Mouse (Mus musculus): ENCODE data around the gene Rbfox1. TPM values are rescaled to one million over a fixed set of nuclear protein-coding genes. Genes with fewer than 3 reads are reported as not detected.

Rbfox1 gene
- polyA plus RNA-seq, 1 experiment from 2014 or later: 2.2 TPM

DNA sequence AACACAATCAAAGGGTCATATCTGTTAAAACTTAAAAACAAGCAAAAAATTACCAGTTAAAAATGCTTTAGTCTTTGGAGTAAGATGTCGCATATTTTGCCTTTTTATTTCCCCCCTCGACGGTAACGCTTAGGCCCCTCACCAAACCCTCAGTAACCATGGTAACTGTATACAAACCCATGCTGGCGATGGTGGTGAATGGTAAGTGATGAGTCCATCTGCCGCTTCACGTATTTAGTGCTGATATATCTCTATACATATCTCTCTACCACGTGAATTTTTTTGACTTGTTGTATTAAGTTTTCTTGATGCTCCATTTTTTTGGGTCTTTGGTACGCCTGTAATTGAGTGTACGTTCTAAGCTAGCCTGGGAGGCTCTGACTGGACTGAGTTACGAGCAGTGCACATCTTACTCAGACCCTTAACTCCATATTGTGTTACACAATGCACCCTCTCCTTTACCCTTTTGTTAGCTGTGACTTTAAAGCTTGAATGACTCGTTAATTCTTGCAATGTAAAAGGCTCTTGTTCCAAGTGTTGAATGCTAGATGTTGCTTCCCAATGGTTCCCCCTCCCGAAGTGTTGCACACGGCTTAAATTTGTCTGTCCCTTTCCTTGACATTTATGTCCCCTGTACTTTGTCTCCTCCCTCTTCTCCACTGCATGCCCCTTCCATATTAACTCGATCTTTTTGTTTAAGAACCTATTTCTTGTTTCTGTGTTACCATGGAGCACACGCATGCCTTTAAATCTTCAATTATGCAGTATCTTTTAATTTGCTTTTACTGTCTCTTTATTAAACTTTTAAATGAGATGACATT lies 1408.0 kb downstream of the Rbfox1 start:
- H3K27ac ChIP-seq: no peak overlapping the region
- H3K4me2 ChIP-seq: no peak overlapping the region
- no peak overlapping the region for H3K9ac ChIP-seq
- no peaks in the 10 kb centered on the region for H3K4me1 ChIP-seq
- no peak for ATAC-seq (ENCODE audit: borderline replicate concordance, extremely low read depth, low FRiP score, low TSS enrichment)
- 83% methylated on average over 16 of the region's 16 CpGs for WGBS
- no peak overlapping the region for H3K4me3 ChIP-seq
- H3K9me3 ChIP-seq: no peaks in the 10 kb centered on the region
- H3K36me3 ChIP-seq: no peaks in the 10 kb centered on the region
- no peaks in the 10 kb centered on the region for H3K27me3 ChIP-seq

- Histone ChIP-seq H3K4me3 (no peak overlapping the region), H3K4me2 (no peak overlapping the region), H3K9ac (no peak overlapping the region), H3K4me1 (no peaks in the 10 kb centered on the region), H3K27me3 (no peaks in the 10 kb centered on the region), H3K36me3 (no peaks in the 10 kb centered on the region), H3K9me3 (no peaks in the 10 kb centered on the region), H3K27ac (no peak overlapping the region)
- no peak for ATAC-seq (ENCODE audit: borderline replicate concordance, extremely low read depth, low FRiP score, low TSS enrichment)
- 71% methylated on average over 3 of the region's 3 CpGs for WGBS
Observed at GRCm38 (mm10) chr16:7302416-7302815, 1417.3 kb downstream of the Rbfox1 start.

- Histone ChIP-seq H3K27me3 (no peaks in the 10 kb centered on the region), H3K4me3 (no peak overlapping the region), H3K36me3 (no peaks in the 10 kb centered on the region), H3K27ac (no peak overlapping the region), H3K9me3 (no peaks in the 10 kb centered on the region), H3K4me1 (no peaks in the 10 kb centered on the region), H3K9ac (no peak overlapping the region), H3K4me2 (no peak overlapping the region)
- ATAC-seq (ENCODE audit: borderline replicate concordance, extremely low read depth, low FRiP score, low TSS enrichment): no peak
- 74% methylated on average over 3 of the region's 3 CpGs for WGBS
Observed at GRCm38 (mm10) chr16:7329196-7329595, 1444.0 kb downstream of the Rbfox1 start.

DNA sequence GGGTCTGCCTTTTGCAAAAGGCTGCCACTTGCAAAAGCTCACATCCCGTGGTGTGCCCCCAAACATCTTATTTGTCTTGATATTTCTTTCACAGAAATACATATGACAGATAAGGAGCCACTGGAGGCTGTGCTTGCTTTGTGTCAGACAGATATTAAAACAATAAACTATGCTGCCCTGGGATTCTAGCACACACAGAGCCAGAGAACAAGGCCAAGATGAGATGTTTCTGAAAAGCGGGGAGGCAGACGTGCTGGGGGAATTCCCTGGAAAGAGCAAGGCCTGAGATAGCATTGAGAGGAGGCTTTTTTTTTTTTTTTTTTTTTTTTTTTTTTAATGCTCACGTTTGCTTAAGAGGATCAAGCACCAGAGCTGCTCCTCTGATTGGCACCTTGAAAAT lies 1456.0 kb downstream of the Rbfox1 start:
- Histone ChIP-seq H3K27me3 (no peaks in the 10 kb centered on the region), H3K4me2 (no peak overlapping the region), H3K9ac (no peak overlapping the region), H3K9me3 (no peaks in the 10 kb centered on the region), H3K27ac (no peak overlapping the region), H3K4me1 (no peaks in the 10 kb centered on the region), H3K36me3 (no peaks in the 10 kb centered on the region), H3K4me3 (no peak overlapping the region)
- 7% methylated on average over 4 of the region's 4 CpGs for WGBS
- ATAC-seq (ENCODE audit: borderline replicate concordance, extremely low read depth, low FRiP score, low TSS enrichment): no peak

DNA sequence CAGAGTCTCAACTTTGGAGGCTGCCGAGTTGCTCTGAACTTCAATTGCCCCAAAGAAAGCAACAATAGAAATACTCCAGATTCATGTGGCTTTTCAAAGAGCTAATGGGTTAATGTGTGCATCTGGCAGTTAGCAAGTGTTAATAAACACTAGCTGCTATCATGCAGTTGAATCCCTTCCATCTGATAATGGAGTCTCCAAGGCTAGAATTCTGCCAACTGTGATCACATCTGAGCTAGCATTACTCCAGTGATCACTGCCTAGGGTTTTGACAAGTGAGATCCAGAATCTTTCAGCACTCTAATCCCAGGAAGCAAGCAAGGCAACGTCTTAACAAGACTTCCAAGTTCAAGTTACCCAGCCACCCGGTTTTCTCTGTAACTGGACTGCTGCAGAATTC lies 1460.1 kb downstream of the Rbfox1 start:
- H3K9ac ChIP-seq: no peak overlapping the region
- H3K27me3 ChIP-seq: no peaks in the 10 kb centered on the region
- H3K27ac ChIP-seq: no peak overlapping the region
- WGBS: 39% methylated on average over 3 of the region's 3 CpGs
- ATAC-seq (ENCODE audit: borderline replicate concordance, extremely low read depth, low FRiP score, low TSS enrichment): no peak
- H3K36me3 ChIP-seq: no peaks in the 10 kb centered on the region
- H3K4me3 ChIP-seq: no peak overlapping the region
- no peaks in the 10 kb centered on the region for H3K9me3 ChIP-seq
- no peak overlapping the region for H3K4me2 ChIP-seq
- no peaks in the 10 kb centered on the region for H3K4me1 ChIP-seq

DNA sequence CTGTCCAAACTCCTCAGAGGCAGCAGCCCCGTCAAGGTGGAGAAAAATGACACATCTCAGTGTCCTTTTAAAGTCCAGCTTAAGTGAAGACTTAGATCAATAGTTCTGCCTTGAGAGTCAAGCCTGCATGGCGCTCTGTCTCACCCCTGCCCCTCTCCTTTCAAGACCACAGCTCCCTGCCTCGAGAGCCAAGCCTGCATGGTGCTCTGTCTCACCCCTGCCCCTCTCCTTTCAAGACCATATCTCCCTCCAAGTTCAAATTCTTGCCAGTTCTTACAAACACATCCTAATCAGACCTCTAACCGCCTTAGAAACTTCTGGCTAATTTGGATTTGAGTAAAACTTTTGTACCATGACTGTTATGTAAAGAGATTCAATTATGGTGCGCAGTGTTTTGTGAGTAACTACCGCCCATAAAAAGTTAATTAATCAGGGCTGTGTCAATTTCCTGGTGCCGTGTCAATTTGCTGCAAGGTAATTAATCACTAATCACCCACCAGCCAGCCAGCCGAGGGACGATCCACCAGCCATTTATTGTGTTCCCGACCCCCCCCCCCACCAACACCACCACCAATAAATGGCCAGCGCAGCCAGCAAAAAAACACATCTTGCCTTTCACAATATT lies 1461.0 kb downstream of the Rbfox1 start:
- no peak overlapping the region for H3K9ac ChIP-seq
- no peak overlapping the region for H3K27ac ChIP-seq
- no peak for ATAC-seq (ENCODE audit: borderline replicate concordance, extremely low read depth, low FRiP score, low TSS enrichment)
- no peaks in the 10 kb centered on the region for H3K36me3 ChIP-seq
- H3K4me2 ChIP-seq: no peak overlapping the region
- no peaks in the 10 kb centered on the region for H3K27me3 ChIP-seq
- 52% methylated on average over 11 of the region's 11 CpGs for WGBS
- no peaks in the 10 kb centered on the region for H3K9me3 ChIP-seq
- no peak overlapping the region for H3K4me3 ChIP-seq
- no peaks in the 10 kb centered on the region for H3K4me1 ChIP-seq

- WGBS: 62% methylated on average over 7 of the region's 7 CpGs
- Histone ChIP-seq H3K4me3 (no peak overlapping the region), H3K9ac (no peak overlapping the region)
Observed at GRCm38 (mm10) chr16:7347522-7348165, 1462.5 kb downstream of the Rbfox1 start.

GRCm38 (mm10) chr16:7352808-7353207 lies 1467.7 kb downstream of the Rbfox1 start:
- H3K9ac ChIP-seq: no peak overlapping the region
- 41% methylated on average over 16 of the region's 16 CpGs for WGBS
- H3K4me2 ChIP-seq: peak overlapping the region; percentile 16
- H3K27me3 ChIP-seq: no peaks in the 10 kb centered on the region
- ATAC-seq (ENCODE audit: borderline replicate concordance, extremely low read depth, low FRiP score, low TSS enrichment): no peak
- no peak overlapping the region for H3K4me3 ChIP-seq
- H3K36me3 ChIP-seq: no peaks in the 10 kb centered on the region
- H3K27ac ChIP-seq: no peak overlapping the region
- H3K4me1 ChIP-seq: peaks cover 5% of the 10 kb centered on the region; the same call in 1 of the 2 replicates
- H3K9me3 ChIP-seq: no peaks in the 10 kb centered on the region

More at GRCm38 (mm10) chr16:7347522-7348165, 1462.5 kb downstream of the Rbfox1 start:
- Histone ChIP-seq H3K27ac (no peak overlapping the region), H3K27me3 (no peaks in the 10 kb centered on the region), H3K4me1 (0 out of 2 replicates have a peak, but pooled peaks cover under 1% of the 10 kb centered on the region), H3K36me3 (no peaks in the 10 kb centered on the region), H3K4me2 (no peak overlapping the region), H3K9me3 (no peaks in the 10 kb centered on the region)
- no peak for ATAC-seq (ENCODE audit: borderline replicate concordance, extremely low read depth, low FRiP score, low TSS enrichment)

DNA sequence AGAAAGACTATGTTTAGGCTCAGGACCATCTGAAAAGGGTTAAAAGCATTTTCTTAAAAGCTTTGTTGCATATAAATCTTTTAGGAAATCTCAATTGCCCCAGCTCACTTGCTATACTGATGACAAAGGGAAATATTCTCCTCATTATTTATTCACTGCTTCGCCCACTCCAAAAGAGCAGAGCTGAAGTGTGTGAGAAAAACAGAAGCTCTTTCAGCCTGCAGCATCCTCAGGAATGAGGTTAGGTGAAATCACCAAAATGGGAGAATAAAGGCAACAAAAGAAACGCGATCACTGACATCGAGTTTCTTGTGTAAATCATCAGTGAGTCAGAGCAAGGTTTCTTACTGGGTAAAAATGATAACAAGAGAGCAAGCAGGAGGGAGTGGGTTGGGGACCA lies 1469.0 kb downstream of the Rbfox1 start:
- 44% methylated on average over 4 of the region's 4 CpGs for WGBS
- Histone ChIP-seq H3K36me3 (no peaks in the 10 kb centered on the region), H3K9ac (no peak overlapping the region), H3K27me3 (no peaks in the 10 kb centered on the region), H3K4me2 (no peak overlapping the region), H3K9me3 (no peaks in the 10 kb centered on the region), H3K4me3 (no peak overlapping the region), H3K4me1 (peaks cover 5% of the 10 kb centered on the region; the same call in 1 of the 2 replicates), H3K27ac (no peak overlapping the region)
- ATAC-seq (ENCODE audit: borderline replicate concordance, extremely low read depth, low FRiP score, low TSS enrichment): no peak

DNA sequence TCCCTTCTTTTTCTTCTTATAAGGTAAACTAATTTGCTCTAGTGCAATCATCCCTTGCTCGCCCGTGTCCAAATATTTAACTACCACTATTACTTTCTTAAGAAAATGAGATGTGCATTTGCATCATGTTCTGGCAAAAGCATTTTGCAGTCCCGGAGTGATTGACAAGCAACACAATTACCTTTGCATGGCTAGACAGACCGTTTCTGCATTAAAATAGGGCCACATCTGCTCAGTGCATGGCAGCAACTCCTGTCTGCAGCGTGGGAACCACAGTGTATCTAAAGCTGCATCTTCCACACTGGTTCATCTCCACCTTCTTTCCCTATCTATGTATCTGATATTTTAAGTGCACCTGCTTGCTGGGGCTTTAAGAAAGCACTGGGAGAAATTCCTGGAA lies 1473.9 kb downstream of the Rbfox1 start:
- no peak overlapping the region for H3K9ac ChIP-seq
- H3K4me2 ChIP-seq: no peak overlapping the region
- no peaks in the 10 kb centered on the region for H3K4me1 ChIP-seq
- H3K36me3 ChIP-seq: no peaks in the 10 kb centered on the region
- no peak overlapping the region for H3K27ac ChIP-seq
- no peaks in the 10 kb centered on the region for H3K9me3 ChIP-seq
- H3K27me3 ChIP-seq: no peaks in the 10 kb centered on the region
- WGBS: 77% methylated on average over 5 of the region's 5 CpGs
- no peak overlapping the region for H3K4me3 ChIP-seq
- no peak for ATAC-seq (ENCODE audit: borderline replicate concordance, extremely low read depth, low FRiP score, low TSS enrichment)

DNA sequence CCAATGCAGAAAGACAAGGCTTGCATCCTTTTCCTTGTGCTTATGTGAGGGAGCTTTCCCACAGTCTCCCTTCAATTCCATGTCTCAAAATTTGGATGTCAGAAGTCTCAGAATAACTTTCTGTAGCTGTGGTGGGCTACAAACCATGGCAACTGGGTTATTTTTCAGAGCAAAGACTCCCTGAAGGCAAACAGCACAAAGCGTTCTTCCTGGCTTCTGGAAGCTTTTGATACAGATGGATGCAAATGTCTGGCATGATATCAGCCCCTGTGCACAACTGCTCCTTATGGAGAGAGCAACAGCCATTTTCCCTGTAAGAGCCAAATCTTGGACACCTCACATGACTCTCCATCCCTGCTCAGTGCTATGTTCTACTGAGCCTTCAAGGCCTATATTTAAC lies 1475.6 kb downstream of the Rbfox1 start:
- H3K27me3 ChIP-seq: no peaks in the 10 kb centered on the region
- WGBS: 79% methylated on average over 1 of the region's 1 CpGs
- no peak overlapping the region for H3K9ac ChIP-seq
- no peak overlapping the region for H3K27ac ChIP-seq
- no peak overlapping the region for H3K4me3 ChIP-seq
- H3K9me3 ChIP-seq: no peaks in the 10 kb centered on the region
- no peak overlapping the region for H3K4me2 ChIP-seq
- H3K36me3 ChIP-seq: no peaks in the 10 kb centered on the region
- no peaks in the 10 kb centered on the region for H3K4me1 ChIP-seq
- ATAC-seq (ENCODE audit: borderline replicate concordance, extremely low read depth, low FRiP score, low TSS enrichment): no peak

GRCm38 (mm10) chr16:7365878-7366277 lies 1480.7 kb downstream of the Rbfox1 start:
- H3K4me1 ChIP-seq: no peaks in the 10 kb centered on the region
- no peak overlapping the region for H3K4me2 ChIP-seq
- ATAC-seq (ENCODE audit: borderline replicate concordance, extremely low read depth, low FRiP score, low TSS enrichment): no peak
- H3K9ac ChIP-seq: no peak overlapping the region
- no peak overlapping the region for H3K27ac ChIP-seq
- no peak overlapping the region for H3K4me3 ChIP-seq
- no peaks in the 10 kb centered on the region for H3K27me3 ChIP-seq
- H3K36me3 ChIP-seq: no peaks in the 10 kb centered on the region
- H3K9me3 ChIP-seq: no peaks in the 10 kb centered on the region
